Mouse (Mus musculus) cerebellum, adult 11-12 months (tissue): ENCODE data around the gene Lpin2.

Source experiments
- DNase-seq: peaks from one replicate; pipeline ENCODE4 v3.0.0; 2022

Gene Lpin2

GRCm38 (mm10) chr17:71233210-71233609 lies 50.9 kb downstream of the Lpin2 start:
- DNase-seq, result no peak

- DNase-seq, result no peak
These were observed 51.8 kb downstream of the Lpin2 start for GRCm38 (mm10) chr17:71234041-71234594.

- no peak for DNase-seq
These were observed 53.0 kb downstream of the Lpin2 start for GRCm38 (mm10) chr17:71235229-71235958.

- DNase-seq, result no peak
These were observed 56.1 kb downstream of the Lpin2 start for GRCm38 (mm10) chr17:71238494-71238893.

GRCm38 (mm10) chr17:71240811-71241210 lies 58.5 kb downstream of the Lpin2 start:
- DNase-seq, result no peak

- DNase-seq, result no peak
These were observed 60.3 kb downstream of the Lpin2 start for GRCm38 (mm10) chr17:71242666-71243065.

- no peak for DNase-seq
These were observed 62.8 kb downstream of the Lpin2 start for GRCm38 (mm10) chr17:71245133-71245532.

GRCm38 (mm10) chr17:71246022-71246421 lies 63.7 kb downstream of the Lpin2 start:
- no peak for DNase-seq

GRCm38 (mm10) chr17:71248963-71249362 lies 66.6 kb downstream of the Lpin2 start:
- no peak for DNase-seq

- DNase-seq, result no peak
These were observed 67.7 kb downstream of the Lpin2 start for GRCm38 (mm10) chr17:71250046-71250445.

- DNase-seq, result no peak
These were observed 68.7 kb downstream of the Lpin2 start for GRCm38 (mm10) chr17:71250819-71251600.

GRCm38 (mm10) chr17:71251601-71252001 lies 69.2 kb downstream of the Lpin2 start:
- no peak for DNase-seq

GRCm38 (mm10) chr17:71252101-71252500 lies 69.7 kb downstream of the Lpin2 start:
- no peak for DNase-seq

- DNase-seq, result no peak
These were observed 71.0 kb downstream of the Lpin2 start for GRCm38 (mm10) chr17:71253391-71253790.

GRCm38 (mm10) chr17:71254106-71254505 lies 71.7 kb downstream of the Lpin2 start:
- no peak for DNase-seq

- DNase-seq, result no peak
These were observed 72.4 kb downstream of the Lpin2 start for GRCm38 (mm10) chr17:71254736-71255135.

GRCm38 (mm10) chr17:71256068-71256615 lies 73.8 kb downstream of the Lpin2 start:
- DNase-seq, result no peak

- DNase-seq, result no peak
These were observed 74.6 kb downstream of the Lpin2 start for GRCm38 (mm10) chr17:71256806-71257536.

- no peak for DNase-seq
These were observed 77.4 kb downstream of the Lpin2 start for GRCm38 (mm10) chr17:71259727-71260126.

- DNase-seq, result no peak
These were observed 78.3 kb downstream of the Lpin2 start for GRCm38 (mm10) chr17:71260658-71261057.

- no peak for DNase-seq
These were observed 80.8 kb downstream of the Lpin2 start for GRCm38 (mm10) chr17:71263136-71263535.

GRCm38 (mm10) chr17:71264739-71265138 lies 82.4 kb downstream of the Lpin2 start:
- DNase-seq, result no peak
